Mouse (Mus musculus): Measurements from ENCODE around the gene Olfr1348. TPM values are rescaled to one million over a fixed set of nuclear protein-coding genes. Genes with fewer than 3 reads are reported as not detected.

Olfr1348 gene
- not detected for polyA plus RNA-seq (2014; fragmentation: Illumina TruSeq; extraction: RNeasy Lipid Tissue Mini Kit (QIAGEN cat#74804))

GRCm38 (mm10) chr7:6508648-6509047 lies at the start of gene Olfr1348:
TSS of gene Olfr1348 (minus strand) at chr7:6508748.

GRCm38 (mm10) chr7:6522850-6523249 lies 14.3 kb upstream of the Olfr1348 start, which contains the start of gene Olfr1349:
TSS of gene Olfr1349 (minus strand) at chr7:6522950.

GRCm38 (mm10) chr7:6499655-6500054 lies 8.9 kb downstream of the Olfr1348 start, which contains the start of gene Olfr1347:
TSS of gene Olfr1347 (minus strand) at chr7:6499755.

GRCm38 (mm10) chr7:6486841-6487240 lies 21.7 kb downstream of the Olfr1348 start, which contains the start of gene Olfr5:
TSS of gene Olfr5 (minus strand) at chr7:6486941.

GRCm38 (mm10) chr7:6466951-6467350 lies 41.6 kb downstream of the Olfr1348 start, which contains the start of gene Olfr1346:
TSS of gene Olfr1346 (plus strand) at chr7:6467101.

GRCm38 (mm10) chr7:6455868-6456267 lies 52.7 kb downstream of the Olfr1348 start, which contains the start of gene Olfr1336:
TSS of gene Olfr1336 (plus strand) at chr7:6456168.

Other genes starting within 250 kb of the Olfr1348 start
- gene Zfp667, start 222.2 kb downstream of the Olfr1348 start, polyA plus RNA-seq (2014; fragmentation: Illumina TruSeq; extraction: RNeasy Lipid Tissue Mini Kit (QIAGEN cat#74804)), result 19.4 TPM
- 18.5 TPM for gene Zfp583, start 177.5 kb downstream of the Olfr1348 start, polyA plus RNA-seq (2014; fragmentation: Illumina TruSeq; extraction: RNeasy Lipid Tissue Mini Kit (QIAGEN cat#74804))
- gene Gm3854, start 165.0 kb downstream of the Olfr1348 start, polyA plus RNA-seq (2014; fragmentation: Illumina TruSeq; extraction: RNeasy Lipid Tissue Mini Kit (QIAGEN cat#74804)), result 1.7 TPM
- 7.6 TPM for gene Zfp78, start 145.5 kb downstream of the Olfr1348 start, polyA plus RNA-seq (2014; fragmentation: Illumina TruSeq; extraction: RNeasy Lipid Tissue Mini Kit (QIAGEN cat#74804))
- gene Zfp28, start 125.5 kb downstream of the Olfr1348 start, polyA plus RNA-seq (2014; fragmentation: Illumina TruSeq; extraction: RNeasy Lipid Tissue Mini Kit (QIAGEN cat#74804)), result 10.3 TPM
- not detected for gene Smim17, start 110.0 kb downstream of the Olfr1348 start, polyA plus RNA-seq (2014; fragmentation: Illumina TruSeq; extraction: RNeasy Lipid Tissue Mini Kit (QIAGEN cat#74804))
- not detected for gene Gm20715, start 98.5 kb downstream of the Olfr1348 start, polyA plus RNA-seq (2014; fragmentation: Illumina TruSeq; extraction: RNeasy Lipid Tissue Mini Kit (QIAGEN cat#74804))
- gene Olfr1344, start 70.1 kb downstream of the Olfr1348 start, polyA plus RNA-seq (2014; fragmentation: Illumina TruSeq; extraction: RNeasy Lipid Tissue Mini Kit (QIAGEN cat#74804)), result not detected
- not detected for gene Olfr1336, start 52.6 kb downstream of the Olfr1348 start, polyA plus RNA-seq (2014; fragmentation: Illumina TruSeq; extraction: RNeasy Lipid Tissue Mini Kit (QIAGEN cat#74804))
- gene Olfr1346, start 41.6 kb downstream of the Olfr1348 start, polyA plus RNA-seq (2014; fragmentation: Illumina TruSeq; extraction: RNeasy Lipid Tissue Mini Kit (QIAGEN cat#74804)), result not detected
- not detected for gene Olfr5, start 21.8 kb downstream of the Olfr1348 start, polyA plus RNA-seq (2014; fragmentation: Illumina TruSeq; extraction: RNeasy Lipid Tissue Mini Kit (QIAGEN cat#74804))
- not detected for gene Olfr1347, start 9.0 kb downstream of the Olfr1348 start, polyA plus RNA-seq (2014; fragmentation: Illumina TruSeq; extraction: RNeasy Lipid Tissue Mini Kit (QIAGEN cat#74804))
- gene Olfr1349, start 14.2 kb upstream of the Olfr1348 start, polyA plus RNA-seq (2014; fragmentation: Illumina TruSeq; extraction: RNeasy Lipid Tissue Mini Kit (QIAGEN cat#74804)), result not detected
- not detected for gene Olfr1350, start 56.1 kb upstream of the Olfr1348 start, polyA plus RNA-seq (2014; fragmentation: Illumina TruSeq; extraction: RNeasy Lipid Tissue Mini Kit (QIAGEN cat#74804))
- 1.0 TPM for gene Zim1, start 187.7 kb upstream of the Olfr1348 start, polyA plus RNA-seq (2014; fragmentation: Illumina TruSeq; extraction: RNeasy Lipid Tissue Mini Kit (QIAGEN cat#74804))
- 25.7 TPM for gene Peg3, start 221.7 kb upstream of the Olfr1348 start, polyA plus RNA-seq (2014; fragmentation: Illumina TruSeq; extraction: RNeasy Lipid Tissue Mini Kit (QIAGEN cat#74804))
- 1.3 TPM for gene Usp29, start 221.8 kb upstream of the Olfr1348 start, polyA plus RNA-seq (2014; fragmentation: Illumina TruSeq; extraction: RNeasy Lipid Tissue Mini Kit (QIAGEN cat#74804))

Data from ovary, adult 10 weeks (tissue).